Mouse (Mus musculus): Measurements from ENCODE around the gene Doc2g.

Gene Doc2g

DNA sequence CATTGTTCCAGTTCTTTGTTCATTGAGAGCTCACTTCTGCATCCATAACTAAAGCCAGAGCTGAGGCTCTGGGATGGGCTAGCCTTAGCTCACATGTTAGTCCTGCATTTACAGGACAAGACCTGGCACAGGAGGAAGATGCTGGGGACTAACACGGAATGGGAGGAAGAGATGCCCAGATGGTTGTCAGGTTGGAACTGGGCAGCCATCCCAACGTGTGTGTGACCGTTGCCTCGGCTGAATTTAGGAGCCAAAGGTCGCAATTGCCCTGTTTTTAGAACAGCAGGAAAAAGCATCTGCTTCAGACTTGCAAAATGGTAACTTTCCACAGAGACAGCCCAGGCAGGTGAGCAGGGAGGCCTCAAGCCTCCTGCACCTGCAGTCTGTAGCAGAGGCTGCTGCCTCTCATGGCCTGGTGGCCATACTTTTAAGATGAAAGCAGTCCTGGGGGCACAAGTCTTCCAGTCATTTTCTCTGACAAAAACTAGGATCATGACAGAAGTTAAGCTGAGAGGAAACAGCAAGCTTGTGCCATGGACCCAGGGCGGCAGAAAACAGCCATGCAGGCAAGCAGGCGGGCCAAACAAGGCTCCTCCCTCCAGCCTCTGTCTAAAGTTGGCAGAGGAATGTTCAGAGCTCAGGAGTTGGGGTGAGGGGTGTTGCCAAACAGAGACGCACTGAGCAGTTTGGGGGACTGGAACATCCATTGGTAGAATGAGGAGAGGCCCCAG, 52.3 kb downstream of the Doc2g start:
- no peak for DNase-seq

GRCm38 (mm10) chr19:4055947-4056693, 53.0 kb downstream of the Doc2g start:
- DNase-seq, result no peak
